Mouse (Mus musculus) adrenal gland, adult 18-20 months (tissue): ENCODE measurements around the gene Khsrp. TPM values are rescaled to one million over a fixed set of nuclear protein-coding genes. Genes with fewer than 3 reads are reported as not detected.

Experiments used
- DNase-seq, 2 experiments: peaks; one replicate each; pipeline ENCODE4 v3.0.0; 2021 to 2022; ENCODE audit warnings: low spot score in 2 of 2
- total RNA-seq, 2 experiments: library from RNA; stranded (reverse); gene quantifications; 1 replicate in 1 of 2; 2 replicates in 1 of 2; pipeline ENCODE4 v1.2.3; 2021

Gene Khsrp
- total RNA-seq, 2 experiments from 2014 or later: 84.2 to 92.7 TPM

GRCm38 (mm10) chr17:57031661-57032420 is 519 bp upstream of the Khsrp start:
- DNase-seq: peak; percentile 91 to 94

- no peak for DNase-seq
Measured at GRCm38 (mm10) chr17:57029691-57030090, 1.6 kb downstream of the Khsrp start.

- DNase-seq: no peak
Measured at GRCm38 (mm10) chr17:57027471-57027870, 3.9 kb downstream of the Khsrp start.

GRCm38 (mm10) chr17:57020960-57021359 is 10.4 kb downstream of the Khsrp start:
- no peak for DNase-seq

- no peak for DNase-seq
Measured at GRCm38 (mm10) chr17:57019693-57020092, 11.6 kb downstream of the Khsrp start.

GRCm38 (mm10) chr17:57012245-57012795 is 19.0 kb downstream of the Khsrp start:
- DNase-seq: no peak

GRCm38 (mm10) chr17:57011236-57012141 is 19.8 kb downstream of the Khsrp start, which contains the start of the genes Gtf2f1 and Gm17949:
TSS of gene Gtf2f1 (minus strand) at chr17:57011288.
TSS of gene Gm17949 (plus strand) at chr17:57011469.
- DNase-seq: peak; percentile 82 to 86

- no peak for DNase-seq
Measured at GRCm38 (mm10) chr17:57010911-57011235, 20.4 kb downstream of the Khsrp start.

- no peak for DNase-seq
Measured at GRCm38 (mm10) chr17:57007137-57007905, 24.0 kb downstream of the Khsrp start.

- DNase-seq: no peak
Measured at GRCm38 (mm10) chr17:57003994-57004393, 27.3 kb downstream of the Khsrp start.

- no peak for DNase-seq
Measured at GRCm38 (mm10) chr17:57001228-57001627, 30.1 kb downstream of the Khsrp start.

- DNase-seq: no peak
Measured at GRCm38 (mm10) chr17:56999968-57000609, 31.2 kb downstream of the Khsrp start, which contains the start of gene Pspn. TSS of gene Pspn (minus strand) at chr17:57000018.

GRCm38 (mm10) chr17:56999414-56999813 is 31.9 kb downstream of the Khsrp start:
- DNase-seq: no peak

GRCm38 (mm10) chr17:56997029-56997667 is 34.2 kb downstream of the Khsrp start, which contains the start of gene Alkbh7:
TSS of gene Alkbh7 (plus strand) at chr17:56997339.
- peak; percentile 84 to 87 for DNase-seq

GRCm38 (mm10) chr17:56996506-56996905 is 34.8 kb downstream of the Khsrp start:
- DNase-seq: no peak

GRCm38 (mm10) chr17:56995046-56995445 is 36.3 kb downstream of the Khsrp start:
- DNase-seq: no peak

- peak in 1 of 2 experiments; percentile 20 for DNase-seq
Measured at GRCm38 (mm10) chr17:56990966-56991365, 40.4 kb downstream of the Khsrp start.

- DNase-seq: peak; percentile 84 to 85
Measured at GRCm38 (mm10) chr17:56990115-56990746, 41.1 kb downstream of the Khsrp start, which contains the start of gene Clpp. TSS of gene Clpp (plus strand) at chr17:56990305.

GRCm38 (mm10) chr17:56989467-56990114 is 41.7 kb downstream of the Khsrp start:
- DNase-seq: peak in 1 of 2 experiments; percentile 24
